Mouse (Mus musculus) kidney, adult 8-10 months (tissue): ENCODE measurements around the gene Nhsl2.
"Not testable (repeated sequence)": the region's sequence is repeated elsewhere in the genome, so short reads cannot be mapped to it uniquely, and the experiment has no call there.

ENCODE experiments used
- DNase-seq, 2 experiments: peaks; one replicate each; pipeline ENCODE4 v3.0.0; 2022

The Nhsl2 gene

GRCm38 (mm10) chrX:102094381-102094904 is 245.3 kb downstream of the Nhsl2 start:
- no peak for DNase-seq

- no peak for DNase-seq
Measured at GRCm38 (mm10) chrX:102101886-102102285, 252.7 kb downstream of the Nhsl2 start.

- DNase-seq = not testable (repeated sequence)
Measured at GRCm38 (mm10) chrX:102103830-102104229, 254.6 kb downstream of the Nhsl2 start.

GRCm38 (mm10) chrX:102109349-102109748 is 260.2 kb downstream of the Nhsl2 start:
- not testable (repeated sequence) for DNase-seq

GRCm38 (mm10) chrX:102115676-102116075 is 266.5 kb downstream of the Nhsl2 start:
- no peak for DNase-seq

- peak; percentile 95 to 97 for DNase-seq
Measured at GRCm38 (mm10) chrX:102119042-102119864, 270.1 kb downstream of the Nhsl2 start, which contains the start of gene Pin4. Pin4 (plus strand) TSS chrX:102119447.

GRCm38 (mm10) chrX:102121321-102121720 is 272.1 kb downstream of the Nhsl2 start:
- DNase-seq = no peak

GRCm38 (mm10) chrX:102141157-102141556 is 292.0 kb downstream of the Nhsl2 start:
- no peak for DNase-seq
